Mouse (Mus musculus) thymus, postnatal 36 days (tissue): ENCODE results near the gene Dapl1.

Experiments
- DNase-seq, 2 experiments: peaks; one replicate each; pipeline ENCODE4 v3.0.0; 2022; ENCODE audit warnings: mixed read lengths in 2 of 2

Gene Dapl1

GRCm38 (mm10) chr2:59484438-59484837, at the start of gene Dapl1:
TSS of gene Dapl1 (plus strand) at chr2:59484653.
- no peak for DNase-seq

GRCm38 (mm10) chr2:59434820-59435219, 49.6 kb upstream of the Dapl1 start:
- no peak for DNase-seq

DNA sequence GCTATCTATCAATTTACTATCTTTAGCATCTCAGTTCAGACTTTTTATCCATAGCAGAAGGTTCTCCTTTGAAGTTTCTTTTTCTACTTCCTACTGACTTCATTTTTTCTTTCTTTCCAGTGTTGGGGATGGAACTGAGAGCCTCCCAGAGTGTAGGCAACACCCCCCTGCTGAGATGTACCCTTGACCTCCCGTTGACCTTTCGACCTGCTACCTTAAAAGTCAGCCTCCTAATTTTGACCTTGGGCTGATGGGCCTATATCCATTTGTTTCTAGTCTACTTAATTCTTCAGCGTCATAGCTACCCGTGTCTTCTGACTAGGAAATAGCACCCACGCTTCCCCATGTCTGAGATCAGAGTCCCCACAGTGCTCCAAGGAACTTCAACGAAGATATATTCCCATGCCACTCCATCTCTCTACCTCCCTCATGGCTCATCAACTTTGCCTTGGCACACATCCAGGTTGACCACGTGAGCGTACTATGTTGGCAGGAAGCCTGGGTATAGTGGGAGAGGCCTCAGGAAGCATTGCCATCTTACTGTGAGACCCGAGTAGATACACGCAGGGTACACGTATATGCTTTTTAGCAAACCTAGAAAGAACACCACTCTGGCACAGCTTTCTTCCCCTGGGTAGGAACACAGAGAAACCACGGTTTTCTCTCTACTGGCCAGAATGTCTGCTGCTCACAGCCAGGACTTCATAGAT, 46.6 kb upstream of the Dapl1 start:
- DNase-seq: peak; percentile 22 to 26

GRCm38 (mm10) chr2:59438479-59438935, 45.9 kb upstream of the Dapl1 start:
- DNase-seq: peak; percentile 60 to 62

GRCm38 (mm10) chr2:59439824-59440223, 44.6 kb upstream of the Dapl1 start:
- no peak for DNase-seq

DNA sequence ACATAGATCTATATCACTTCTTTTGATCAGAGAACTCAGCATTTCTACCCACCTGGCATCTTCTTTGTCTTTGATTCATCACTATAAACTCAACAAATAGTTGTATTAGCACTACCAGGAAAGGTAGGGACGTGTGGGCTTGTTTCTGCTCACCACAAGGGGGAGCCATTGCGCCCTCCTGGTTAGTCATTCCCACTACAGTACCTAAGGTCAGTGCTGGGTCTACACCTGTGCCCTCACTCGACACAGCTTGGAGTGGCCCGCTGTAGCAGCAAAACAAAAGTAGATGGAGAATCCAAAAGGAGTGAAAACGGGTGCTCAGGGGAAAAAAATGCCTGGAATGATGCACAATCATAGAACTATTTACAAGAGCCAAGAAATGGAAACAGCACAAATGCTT, 44.0 kb upstream of the Dapl1 start:
- DNase-seq: peak; percentile 71 to 73

- DNase-seq: no peak
These were observed 42.8 kb upstream of the Dapl1 start for GRCm38 (mm10) chr2:59441681-59442080.

- no peak for DNase-seq
These were observed 37.8 kb upstream of the Dapl1 start for GRCm38 (mm10) chr2:59446671-59447070.

- DNase-seq: no peak
These were observed 36.7 kb upstream of the Dapl1 start for GRCm38 (mm10) chr2:59447712-59448111.

DNA sequence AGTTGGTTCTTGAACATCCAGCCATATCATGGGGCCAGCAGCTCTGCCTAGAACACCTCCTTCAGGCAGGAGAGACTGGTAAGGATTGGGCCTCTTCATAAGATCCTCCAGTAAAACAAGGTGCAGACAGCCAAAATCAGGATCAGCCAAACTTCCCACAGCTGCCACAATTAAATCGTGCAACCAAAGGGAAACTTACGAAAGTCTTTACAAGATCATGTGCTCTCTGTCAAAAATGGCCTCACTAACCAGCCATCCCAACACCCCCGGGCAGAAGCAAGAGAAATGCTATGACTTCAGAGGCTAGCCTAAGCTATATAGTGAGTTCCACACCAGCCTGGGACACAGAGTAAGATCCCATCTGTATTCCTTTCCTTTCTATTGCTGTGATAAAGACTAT, 35.9 kb upstream of the Dapl1 start:
- DNase-seq: no peak

GRCm38 (mm10) chr2:59448921-59449320, 35.5 kb upstream of the Dapl1 start:
- DNase-seq: no peak

DNA sequence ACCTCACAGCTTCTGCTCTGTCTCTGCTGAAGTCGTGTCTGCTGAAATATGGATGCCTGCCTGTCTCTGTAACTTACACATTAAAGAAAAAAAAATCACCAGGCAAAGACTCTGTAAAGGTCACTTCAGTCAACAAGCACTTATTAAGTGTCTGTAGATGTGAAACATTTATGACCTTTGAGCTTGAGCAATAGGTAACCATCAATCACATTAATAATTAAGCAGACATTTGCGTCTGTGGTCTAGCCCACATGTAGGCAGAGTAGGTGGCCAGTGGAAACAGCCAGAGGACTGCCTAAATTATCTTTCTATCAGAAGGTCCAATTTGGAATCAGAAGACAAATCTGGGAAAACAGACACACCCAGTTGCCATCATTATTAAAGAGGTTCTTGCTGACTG, 32.8 kb upstream of the Dapl1 start:
- DNase-seq: no peak

DNA sequence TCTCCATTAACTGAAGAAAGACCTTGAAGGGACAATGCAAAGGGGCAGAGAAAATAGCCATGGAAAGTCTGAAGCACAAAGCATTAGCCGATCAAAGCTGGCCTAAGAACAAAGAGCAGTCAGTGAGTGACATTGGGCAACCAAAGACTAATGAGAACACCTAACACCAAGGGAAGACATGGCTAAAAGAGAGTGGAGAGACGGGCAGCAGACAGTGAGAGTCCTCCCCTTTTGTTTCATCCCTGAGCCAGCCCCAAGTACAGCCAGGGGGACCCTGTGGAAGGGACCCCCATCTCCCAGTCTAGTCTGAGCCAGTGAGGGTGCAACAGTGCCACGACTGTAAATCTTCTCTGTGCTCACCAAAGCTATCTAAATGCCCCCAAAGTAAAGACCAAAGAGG, 32.4 kb upstream of the Dapl1 start:
- DNase-seq: no peak

DNA sequence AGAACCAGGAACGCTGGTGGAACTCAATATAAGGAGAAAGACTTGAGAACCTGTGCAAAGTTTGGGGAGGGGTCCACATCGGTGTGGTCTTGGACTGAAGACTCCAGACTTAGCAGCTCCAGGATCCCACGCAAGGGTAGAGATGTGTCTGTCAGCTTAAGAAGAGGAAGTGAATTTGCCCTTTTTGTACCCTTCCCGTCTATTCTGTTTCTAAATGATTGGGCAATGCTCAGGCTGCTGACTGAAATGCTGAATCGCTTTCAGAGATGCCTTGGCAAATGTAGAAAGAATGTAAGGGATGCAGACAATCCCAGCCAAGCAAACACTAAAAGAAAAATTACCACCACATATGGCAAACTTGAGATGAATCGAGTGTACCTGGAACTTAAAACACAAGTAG, 22.4 kb upstream of the Dapl1 start:
- no peak for DNase-seq

DNA sequence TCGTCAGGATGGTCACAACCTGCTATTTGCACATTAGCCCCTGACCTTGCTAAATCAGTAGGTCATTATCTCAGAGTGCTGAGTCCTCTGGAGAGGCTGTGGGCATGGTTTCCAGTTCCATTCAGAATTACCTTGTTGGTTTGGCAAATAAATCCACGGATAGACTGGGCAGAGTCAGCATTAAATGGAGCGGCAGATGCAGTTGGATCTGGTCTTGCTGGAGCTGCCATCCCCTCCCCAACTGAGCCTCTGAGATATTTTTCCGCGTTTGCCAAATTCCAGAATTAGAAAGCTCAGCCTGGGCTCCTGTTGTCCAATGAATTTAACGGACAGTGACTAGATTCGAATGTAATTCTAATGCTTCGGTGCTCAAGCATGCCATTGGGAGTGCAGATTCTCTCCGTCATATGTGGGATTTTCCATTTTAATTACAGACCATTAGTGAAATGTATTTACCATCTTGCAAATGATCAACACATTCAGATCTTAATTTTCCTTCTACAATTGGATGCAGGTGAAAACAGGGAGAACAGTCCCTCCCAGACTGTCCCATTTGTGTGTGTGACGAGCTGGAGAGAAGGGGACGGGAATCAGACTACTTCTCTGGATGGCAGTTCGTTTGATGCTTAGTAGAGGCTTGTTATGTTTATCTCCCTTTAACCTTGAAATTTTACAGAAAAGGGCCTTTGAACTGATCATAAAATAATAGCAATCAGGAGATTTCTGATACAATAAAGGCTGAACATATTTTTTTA, 20.8 kb upstream of the Dapl1 start:
- DNase-seq: no peak

DNA sequence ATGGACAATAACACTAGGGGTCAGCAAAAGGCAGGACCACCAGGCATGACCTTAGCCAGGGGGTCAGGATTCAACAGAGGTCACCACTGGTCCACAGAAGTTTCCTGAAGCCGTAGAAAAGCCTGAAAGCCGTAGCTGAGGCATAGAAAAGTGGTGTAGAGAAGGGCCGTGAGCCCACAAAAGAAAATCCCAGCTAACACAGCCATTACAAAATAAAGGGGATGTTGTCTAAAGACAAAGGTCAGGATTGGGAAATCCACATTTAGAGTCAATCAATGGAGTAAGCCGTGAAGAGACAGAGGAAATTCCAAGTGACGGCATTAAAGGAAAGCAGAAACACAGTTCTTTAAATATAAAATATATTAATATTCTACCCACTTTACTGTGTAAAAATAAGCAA, 18.8 kb upstream of the Dapl1 start:
- no peak for DNase-seq

- DNase-seq: no peak
These were observed 18.1 kb upstream of the Dapl1 start for GRCm38 (mm10) chr2:59466358-59466757.

GRCm38 (mm10) chr2:59467085-59467484, 17.4 kb upstream of the Dapl1 start:
- DNase-seq: no peak

GRCm38 (mm10) chr2:59467976-59468375, 16.5 kb upstream of the Dapl1 start:
- peak in 1 of 2 experiments; percentile 42 for DNase-seq

DNA sequence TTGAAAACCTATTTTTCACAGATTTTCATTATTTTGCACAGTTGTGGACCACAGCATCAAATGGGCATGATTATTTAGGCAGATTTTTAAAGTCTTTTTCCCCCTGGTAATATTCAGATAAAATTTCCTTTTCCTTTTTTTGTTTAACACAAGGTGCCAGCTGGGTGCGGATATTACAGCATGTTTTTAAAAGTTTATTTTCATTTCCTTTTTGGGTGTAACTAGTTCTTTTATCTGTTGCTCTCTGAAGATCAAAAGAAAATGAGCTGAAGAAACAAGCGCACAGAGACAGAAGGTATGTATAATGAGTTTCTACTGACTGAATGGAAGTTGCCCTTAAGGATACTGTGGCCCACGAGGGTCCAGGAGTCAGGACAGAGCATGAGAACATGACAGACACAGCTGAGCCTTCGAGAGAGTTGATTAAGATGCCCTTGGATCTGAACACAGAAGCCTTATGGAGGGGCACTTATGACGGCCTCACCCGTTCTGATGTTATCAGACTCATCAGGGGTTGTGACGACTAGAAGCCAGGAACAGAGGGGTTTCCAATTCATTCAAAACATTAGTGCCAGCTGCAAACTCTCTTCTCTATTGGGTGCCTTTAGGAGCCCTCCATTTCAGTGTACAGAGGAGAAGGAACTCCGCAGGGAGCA, 14.7 kb upstream of the Dapl1 start:
- peak; percentile 41 to 58 for DNase-seq

DNA sequence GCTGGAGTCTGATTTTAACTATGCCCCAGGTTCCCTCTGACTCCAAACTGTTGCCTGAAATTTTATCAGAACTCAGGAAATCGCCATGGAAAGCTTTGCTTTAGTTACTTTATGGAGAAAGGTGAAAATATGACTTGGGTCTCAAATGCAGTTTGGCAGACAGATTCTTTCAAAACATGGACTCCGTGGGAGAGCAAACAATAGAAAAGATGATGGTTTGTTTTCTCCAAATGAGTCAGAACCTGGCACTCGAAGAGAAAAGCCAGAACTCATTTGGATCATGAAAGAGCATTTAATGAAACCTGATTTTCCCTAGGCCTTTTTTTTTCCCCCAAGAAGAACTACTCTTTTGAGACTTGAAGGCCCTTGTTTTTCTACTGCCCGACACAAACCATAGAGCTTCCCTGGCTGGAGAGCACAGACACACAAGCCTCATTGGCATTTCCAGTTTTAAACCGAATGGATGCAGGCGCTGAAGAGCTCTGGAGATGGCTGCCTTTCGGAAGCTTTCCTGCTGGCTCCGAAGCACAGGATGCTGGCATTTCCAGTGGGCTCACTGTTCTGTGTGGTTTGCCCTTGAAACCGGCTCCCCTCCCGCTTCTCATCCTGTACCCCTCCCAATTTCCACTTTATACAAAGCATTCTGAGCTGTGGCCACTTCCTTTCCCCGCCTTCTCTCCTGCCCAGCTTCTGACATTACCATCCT, 14.0 kb upstream of the Dapl1 start:
- DNase-seq: peak; percentile 51 to 67

DNA sequence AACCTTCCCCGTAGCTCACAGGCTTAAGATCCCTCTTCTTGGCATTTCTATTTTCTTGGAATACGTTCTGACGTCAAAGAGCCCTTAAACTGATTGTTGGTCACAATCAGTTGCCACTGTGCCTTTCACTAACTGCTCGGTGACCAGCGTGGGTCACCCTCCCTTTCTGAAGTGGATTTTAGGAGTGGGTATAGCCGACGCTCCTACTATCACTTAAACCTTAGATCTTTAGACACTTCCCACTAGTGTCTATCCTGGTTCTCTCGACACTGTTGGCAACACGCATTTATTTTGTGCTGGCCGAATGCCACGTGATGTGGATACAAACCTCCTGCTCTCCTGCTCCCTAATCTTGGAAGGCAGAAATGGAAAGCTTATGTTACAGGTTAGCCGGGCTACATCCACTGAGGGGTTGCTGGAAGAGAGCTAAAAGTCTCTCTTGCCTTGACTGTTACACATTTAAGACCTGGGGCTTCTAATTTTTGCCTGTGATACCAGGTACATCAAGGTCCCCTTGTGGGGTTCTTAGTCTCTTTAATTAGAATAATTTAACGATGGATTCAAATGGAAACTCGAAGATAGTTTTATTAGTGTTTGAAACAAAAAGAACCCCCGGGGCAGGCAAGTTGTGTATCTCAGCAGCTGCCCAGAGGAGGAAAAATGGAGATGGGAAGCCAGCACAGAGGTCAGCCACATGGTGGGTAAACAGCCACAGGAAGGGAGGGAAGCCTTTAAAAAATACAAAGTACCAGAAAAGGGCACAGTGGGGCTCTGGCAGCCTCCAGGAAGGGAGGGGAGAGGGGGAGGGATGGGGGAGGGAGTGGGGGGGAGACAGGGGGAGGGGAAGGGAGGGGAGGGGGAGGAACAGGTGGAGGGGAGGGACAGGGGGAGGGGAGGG, 13.2 kb upstream of the Dapl1 start:
- DNase-seq: no peak
